Mouse (Mus musculus) bone marrow macrophage, adult 2 months (primary cell): Measurements from ENCODE around the gene Lgals3bp.

ENCODE experiments used
- CTCF ChIP-seq: IDR thresholded peaks from 2 replicates; pipeline ENCODE4 v1.5.1; 2012; ENCODE audit warnings: low read depth, mild to moderate bottlenecking, low read length, moderate library complexity
- POLR2A ChIP-seq: IDR thresholded peaks from 2 replicates; pipeline ENCODE4 v1.6.1; 2012; ENCODE audit warnings: mild to moderate bottlenecking, low read depth, low read length, borderline replicate concordance

- no peak for TF ChIP-seq CTCF
- TF ChIP-seq POLR2A = no peak
Observed at GRCm38 (mm10) chr11:118375881-118376280, 26.0 kb downstream of the Lgals3bp start.
